Mouse (Mus musculus) cerebellum, postnatal 14 days (tissue): ENCODE measurements at regions not wholly inside any gene's neighbourhood (a gene's known extent, or its start where the extent isn't known, plus 50 kb on each side); places are given as distances from the start of the nearest gene placed in this dataset.

Source experiments
- DNase-seq, 2 experiments: peaks; one replicate each; pipeline ENCODE4 v3.0.0; 2021; ENCODE audit warnings: mixed read lengths in 2 of 2

GRCm38 (mm10) chr3:19458386-19458785 lies 170.1 kb downstream of the 1700064H15Rik start:
- DNase-seq: no peak

DNA sequence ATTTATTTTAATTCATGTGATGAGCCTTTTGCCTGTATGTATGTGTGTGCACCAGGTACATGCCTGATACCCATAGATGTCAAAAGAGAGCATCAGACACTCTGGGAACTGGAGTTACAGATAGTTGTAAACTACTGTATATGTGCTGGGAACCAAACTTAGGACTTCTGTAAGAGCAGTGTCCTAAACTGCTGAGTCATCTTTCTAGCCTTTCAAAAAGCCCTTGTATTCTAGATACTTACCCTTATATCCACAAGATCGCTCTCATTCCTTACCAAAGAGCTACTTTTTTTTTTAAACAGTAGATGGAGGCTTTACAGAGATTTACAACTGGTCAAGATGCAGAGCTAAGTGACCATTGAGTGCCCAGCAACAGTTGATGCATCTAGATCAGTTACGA lies 171.0 kb downstream of the 1700064H15Rik start:
- no peak for DNase-seq

DNA sequence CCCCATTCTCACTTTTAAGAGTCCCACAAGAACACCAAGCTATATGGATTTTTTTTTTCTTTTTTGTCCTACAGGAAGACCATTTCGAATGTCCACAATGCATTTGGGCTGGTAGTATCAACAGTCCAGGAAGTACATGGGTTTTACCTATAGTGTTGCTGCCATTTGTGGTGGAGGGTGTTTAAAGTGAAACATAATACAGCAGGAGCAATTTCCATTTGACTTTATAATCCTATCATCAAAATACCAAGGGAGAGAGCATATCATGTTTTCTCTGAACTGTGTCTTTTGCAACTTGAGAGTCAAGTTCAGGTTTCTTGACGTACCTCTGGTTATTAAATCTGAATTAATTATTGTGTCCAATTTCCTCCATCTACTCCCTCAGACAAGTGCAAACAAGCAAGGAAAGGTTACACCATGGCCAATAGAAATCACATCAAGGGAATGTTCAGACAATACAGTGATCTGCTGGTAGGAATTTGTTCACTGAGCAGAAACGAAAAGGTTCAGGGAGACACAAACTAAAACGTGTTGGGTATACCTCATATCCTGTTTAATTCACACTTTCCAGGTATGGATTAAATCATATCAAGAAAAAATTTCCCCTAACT lies 172.5 kb downstream of the 1700064H15Rik start:
- no peak for DNase-seq

DNA sequence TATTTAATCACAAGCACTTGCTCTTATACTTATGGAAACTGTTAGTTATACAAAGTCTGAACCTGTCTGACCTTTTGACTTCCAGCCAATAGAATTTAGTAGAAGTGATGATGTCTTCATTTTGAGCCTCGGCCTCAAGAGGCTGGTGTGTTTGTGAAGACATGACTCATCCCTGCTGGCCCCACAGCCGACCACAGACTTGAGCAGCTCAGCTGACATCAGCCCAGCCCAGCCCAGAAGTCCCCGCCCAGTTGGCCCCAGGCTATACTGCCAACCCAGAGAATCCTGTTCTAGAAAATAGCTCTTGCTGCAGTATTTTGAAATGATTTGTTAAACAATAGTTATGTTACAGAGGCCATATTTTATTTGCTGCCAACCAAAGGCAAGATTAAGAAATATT lies 177.5 kb downstream of the 1700064H15Rik start:
- no peak for DNase-seq

DNA sequence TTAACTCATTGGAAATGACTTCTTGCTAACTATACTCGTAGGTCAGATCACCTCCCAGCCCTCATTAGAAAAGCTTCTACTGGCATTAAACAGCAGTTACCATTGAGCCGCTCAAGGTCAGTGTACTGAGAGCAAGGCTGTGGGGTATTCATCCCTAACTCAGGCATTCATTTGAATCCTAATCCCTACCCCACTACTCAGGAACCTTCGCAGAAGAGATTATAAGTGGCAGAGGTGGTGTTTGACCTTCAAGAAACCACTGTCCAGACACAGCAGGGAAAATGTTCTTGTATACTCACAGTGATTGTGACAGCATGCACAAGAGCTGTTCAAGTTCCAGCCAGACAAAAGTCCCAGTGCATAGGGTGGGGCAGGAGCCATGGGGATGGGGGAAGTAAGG lies 179.5 kb downstream of the 1700064H15Rik start:
- no peak for DNase-seq

GRCm38 (mm10) chr3:19448192-19448591 lies 180.3 kb downstream of the 1700064H15Rik start:
- DNase-seq: no peak

GRCm38 (mm10) chr3:19447733-19448132 lies 180.7 kb downstream of the 1700064H15Rik start:
- no peak for DNase-seq

GRCm38 (mm10) chr3:19444914-19445313 lies 183.6 kb downstream of the 1700064H15Rik start:
- peak in 1 of 2 experiments; percentile 15 for DNase-seq

DNA sequence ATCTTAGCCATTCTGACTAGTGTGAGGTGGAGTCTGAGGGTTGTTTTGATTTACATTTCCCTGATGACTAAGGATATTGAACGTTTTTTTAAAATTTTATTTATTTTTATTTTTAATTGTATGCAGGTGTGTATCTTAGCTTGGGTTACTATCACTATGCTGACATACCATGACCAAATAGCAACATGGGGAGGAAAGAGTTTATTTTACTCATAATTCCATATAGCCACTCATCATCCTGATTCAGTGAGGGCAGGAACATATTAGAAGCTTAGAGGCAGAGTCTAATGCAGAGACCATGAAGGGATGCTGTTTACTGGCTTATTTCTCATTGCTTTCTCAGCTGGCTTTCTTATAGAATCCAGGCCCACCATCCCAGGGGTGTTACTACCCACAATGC lies 186.7 kb downstream of the 1700064H15Rik start:
- DNase-seq: no peak

DNA sequence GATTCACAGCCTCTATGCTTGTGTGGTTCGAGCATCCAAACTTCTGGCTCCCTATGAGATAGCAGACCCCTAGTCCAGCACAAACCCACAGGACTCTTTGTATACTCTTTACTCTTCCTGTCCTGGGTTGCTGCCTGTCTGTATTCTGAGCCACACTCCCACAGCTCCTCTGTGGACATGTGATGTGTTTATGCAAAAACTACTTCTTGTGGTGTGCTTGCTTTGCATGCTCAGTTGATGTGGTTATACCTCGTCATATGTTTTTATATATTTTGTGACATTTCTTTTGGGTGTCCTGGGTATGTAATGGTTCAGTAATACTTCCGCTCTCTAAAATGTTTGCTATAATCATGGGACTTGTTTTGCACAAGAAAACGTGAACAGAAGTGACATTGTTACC lies 198.3 kb downstream of the 1700064H15Rik start:
- no peak for DNase-seq

DNA sequence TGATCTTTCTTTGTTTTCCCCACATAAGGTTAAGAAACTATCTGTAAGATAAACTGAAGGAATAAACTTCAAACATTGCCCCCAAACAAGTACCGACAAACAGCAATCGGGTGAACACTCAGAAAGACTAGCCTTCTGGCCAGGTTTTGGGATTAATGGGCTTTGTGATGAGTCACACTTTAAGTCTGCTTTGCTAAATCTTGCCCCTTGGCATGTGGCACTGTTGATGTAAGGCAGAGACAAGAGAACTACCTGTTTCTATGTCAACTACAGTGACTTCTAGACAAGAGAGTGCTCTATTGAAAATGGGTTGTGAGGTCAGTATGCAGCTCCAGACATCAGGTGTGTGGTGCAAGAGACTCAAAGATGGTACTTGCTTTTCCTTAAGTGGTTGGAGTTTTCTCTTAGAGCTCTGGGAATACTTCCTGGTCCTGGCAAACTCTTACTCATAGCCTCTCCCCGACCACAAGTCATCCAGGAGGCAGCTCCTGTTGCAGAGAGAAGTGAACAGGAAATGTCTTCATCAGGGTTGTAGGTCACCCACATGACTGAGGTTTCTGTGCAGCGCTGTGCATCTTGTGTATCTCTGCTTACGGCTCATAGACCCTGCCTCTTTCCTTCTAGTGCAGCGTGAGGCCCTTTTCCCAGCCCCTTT lies 198.9 kb downstream of the 1700064H15Rik start:
- no peak for DNase-seq

- DNase-seq: no peak
Observed at GRCm38 (mm10) chr3:19429010-19429409, 199.5 kb downstream of the 1700064H15Rik start.

DNA sequence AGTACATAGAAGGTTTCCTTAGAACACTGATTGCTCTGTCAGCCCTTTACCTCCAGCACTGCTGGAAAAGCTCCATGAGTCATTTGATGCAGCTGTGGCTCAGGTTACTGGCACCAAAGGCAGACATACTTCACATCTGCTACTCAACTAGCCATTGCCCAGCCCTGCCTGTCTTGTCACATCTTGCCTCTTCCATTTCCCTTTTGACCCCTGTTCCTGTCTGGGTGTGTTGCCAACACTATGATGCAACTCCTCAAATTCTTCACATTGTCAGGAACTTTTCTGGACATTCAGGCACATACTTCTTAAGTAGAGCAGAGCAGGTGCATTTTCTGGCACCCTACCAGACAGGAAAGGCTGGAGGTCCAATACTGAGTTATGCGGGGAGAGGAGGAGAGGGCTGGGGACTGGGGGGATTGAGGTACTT lies 202.3 kb downstream of the 1700064H15Rik start:
- no peak for DNase-seq

DNA sequence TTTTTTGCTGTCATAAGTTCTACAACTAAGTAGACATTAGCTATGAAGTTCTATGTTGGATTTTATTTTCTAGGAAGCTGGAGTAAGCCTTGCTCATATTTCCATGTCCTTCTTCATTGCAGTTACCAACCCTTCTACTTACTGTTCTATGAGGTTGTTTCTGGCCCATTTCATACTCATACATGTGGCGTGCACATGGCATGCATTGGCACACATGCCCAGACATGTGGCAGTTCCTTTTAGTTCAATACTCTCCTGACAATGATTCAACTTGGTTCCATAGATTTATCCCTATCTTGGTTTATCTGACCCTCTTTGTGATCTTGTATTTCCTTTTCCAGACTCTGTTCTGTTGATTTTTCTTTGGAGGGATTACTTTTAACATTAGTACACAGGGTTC lies 203.2 kb downstream of the 1700064H15Rik start:
- DNase-seq: no peak

- no peak for DNase-seq
Observed at GRCm38 (mm10) chr3:19424384-19424783, 204.1 kb downstream of the 1700064H15Rik start.

DNA sequence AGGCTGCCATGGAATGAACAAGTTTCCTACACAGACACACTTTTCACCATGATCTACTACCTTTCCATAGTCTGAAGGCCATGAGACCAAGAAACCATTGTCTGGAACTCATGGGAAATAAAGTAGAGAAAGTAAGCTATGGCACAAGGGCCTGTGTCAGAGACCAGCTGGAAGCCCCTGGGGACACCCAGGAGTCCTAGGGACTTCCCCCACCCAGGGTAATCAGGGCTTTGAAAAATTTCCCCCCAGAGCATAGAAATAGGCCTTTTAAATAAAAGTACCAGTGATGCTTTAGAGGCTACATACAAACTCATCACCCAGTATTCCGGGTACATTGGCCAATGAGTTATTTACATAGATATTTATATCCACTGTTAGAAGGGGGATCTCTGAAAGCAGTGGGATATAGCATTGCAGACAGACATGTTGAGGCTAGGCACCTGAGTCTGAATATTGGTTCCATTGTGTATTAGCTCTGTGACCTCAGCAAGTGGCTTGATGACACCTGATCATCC lies 207.0 kb downstream of the 1700064H15Rik start:
- no peak for DNase-seq

DNA sequence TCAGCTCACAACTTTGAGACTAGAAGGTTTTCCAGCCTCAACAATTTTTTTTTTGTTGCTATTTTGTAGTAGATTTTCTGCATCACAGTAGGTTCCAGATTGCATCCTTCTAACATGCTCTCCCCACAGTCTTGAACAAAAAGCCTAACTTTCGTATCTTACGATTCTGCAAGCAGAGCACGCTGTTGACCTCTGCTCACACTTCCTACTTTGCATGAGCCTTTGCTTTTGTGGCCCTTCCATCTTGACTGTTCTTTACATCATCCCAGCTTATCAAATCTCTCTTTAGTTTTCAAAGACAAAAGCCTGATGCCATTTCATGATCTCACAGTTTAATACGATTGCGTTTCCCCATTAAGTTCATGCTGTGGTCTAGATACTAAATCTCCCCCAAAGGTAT lies 207.6 kb downstream of the 1700064H15Rik start:
- no peak for DNase-seq

DNA sequence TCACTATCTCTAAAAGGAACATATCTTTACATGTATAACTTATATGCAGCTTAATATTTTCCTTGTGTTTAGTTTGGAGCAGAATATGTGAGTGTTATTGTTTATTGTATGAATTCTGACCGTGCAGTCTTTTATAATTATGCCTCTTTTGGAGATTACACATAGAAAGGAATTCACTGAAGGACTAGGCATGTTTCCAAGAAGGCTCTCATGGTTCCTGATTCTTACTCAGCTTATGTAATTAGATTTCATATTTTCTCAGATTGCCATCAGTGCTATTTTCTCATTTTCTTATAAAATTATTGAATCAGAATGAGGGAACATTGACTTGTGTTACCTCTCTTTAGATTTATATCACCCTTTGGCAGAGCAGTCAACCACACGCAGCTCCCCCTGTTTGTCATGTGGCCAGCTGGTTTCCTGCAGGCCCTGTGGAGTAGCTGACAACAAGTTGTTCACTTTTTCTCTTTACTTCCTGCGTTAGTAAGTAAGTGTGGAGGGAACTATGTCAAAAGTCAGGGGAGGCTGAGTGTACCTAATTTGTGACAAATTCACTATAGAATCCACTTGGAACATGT lies 217.4 kb downstream of the 1700064H15Rik start:
- DNase-seq: peak in 1 of 2 experiments; percentile 9

GRCm38 (mm10) chr3:19408283-19408682 lies 220.2 kb downstream of the 1700064H15Rik start:
- DNase-seq: no peak

DNA sequence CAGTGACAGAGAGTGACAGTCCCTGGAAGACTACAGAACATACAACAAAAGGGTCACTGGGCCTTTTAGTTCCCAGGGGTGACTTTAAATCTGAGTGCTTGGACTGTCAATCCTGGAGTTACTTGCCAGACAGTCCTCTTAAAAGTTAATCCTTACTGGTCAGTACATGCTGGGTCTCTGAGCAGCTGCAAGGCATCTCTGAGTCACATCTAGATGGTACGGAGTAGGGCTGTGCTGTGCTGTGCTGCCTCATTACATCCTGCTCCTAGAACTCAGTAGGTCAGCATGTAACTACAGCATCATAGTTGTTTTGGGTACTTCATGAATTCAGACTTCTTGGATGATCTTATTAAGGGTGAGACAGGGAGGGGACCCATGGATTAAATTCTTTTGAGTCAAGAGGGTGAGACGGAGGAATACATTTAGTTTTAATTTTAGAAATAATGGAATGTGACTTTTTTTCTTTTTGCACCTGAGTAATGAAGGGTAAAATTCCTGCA lies 220.8 kb downstream of the 1700064H15Rik start:
- DNase-seq: no peak

DNA sequence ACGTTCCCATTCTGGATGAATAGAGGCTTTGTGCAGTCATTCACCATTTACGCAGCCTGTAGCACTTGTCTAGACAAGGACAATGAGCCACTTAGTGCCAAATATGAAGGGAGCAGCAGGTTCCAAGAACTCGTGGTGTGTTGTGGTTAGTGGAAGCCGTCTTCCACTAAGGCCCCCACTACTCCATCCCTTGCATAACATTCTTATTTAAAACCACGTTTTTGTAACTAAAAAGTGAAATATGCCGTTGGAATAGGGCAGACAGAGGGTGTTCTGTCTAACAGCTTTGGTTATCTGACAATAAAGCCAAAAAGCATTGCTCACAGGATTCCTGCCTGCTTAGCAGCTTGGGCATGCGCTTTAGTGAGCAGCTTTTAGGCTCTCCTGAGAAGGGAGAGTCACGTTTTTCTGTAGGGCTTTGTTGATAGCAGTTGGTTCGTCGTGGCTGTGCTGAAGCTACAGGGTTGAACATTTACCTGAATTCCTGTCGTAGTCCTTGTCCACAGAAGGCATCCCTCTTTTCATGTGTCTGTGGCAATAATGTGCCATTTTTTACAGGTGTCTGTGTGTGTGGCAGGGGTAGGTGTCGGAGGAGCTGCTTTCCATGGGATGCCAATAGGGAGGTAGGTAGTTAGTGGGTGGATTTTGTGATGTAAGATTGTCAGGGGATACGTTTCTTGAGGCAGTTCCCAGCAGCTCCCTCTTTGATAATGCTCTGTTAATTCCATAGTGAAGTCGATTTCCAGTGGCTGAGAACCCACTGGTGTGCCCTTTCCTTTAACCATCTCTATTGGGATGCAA lies 221.9 kb downstream of the 1700064H15Rik start:
- peak; percentile 16 to 37 for DNase-seq

- no peak for DNase-seq
Observed at GRCm38 (mm10) chr3:19385675-19386074, 242.8 kb downstream of the 1700064H15Rik start.

DNA sequence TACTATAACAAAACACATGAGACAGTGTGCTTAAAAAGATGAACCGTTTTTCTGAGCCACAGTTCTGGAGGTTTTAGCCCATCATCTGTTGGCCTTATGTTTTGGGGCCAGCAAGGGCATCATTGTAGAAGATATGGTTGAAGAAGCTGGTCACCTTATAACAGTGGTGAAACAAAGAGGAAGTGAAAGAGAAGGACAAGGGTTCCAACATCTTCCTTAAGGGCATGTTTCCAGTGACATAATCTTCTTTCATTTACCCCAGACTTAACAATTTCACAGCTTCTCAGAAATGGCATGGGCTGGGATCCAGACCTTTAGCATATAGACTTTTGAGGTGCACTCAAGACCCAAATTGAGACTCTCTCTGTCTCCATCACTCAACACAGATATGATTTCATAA lies 259.5 kb downstream of the 1700064H15Rik start:
- no peak for DNase-seq
